Mouse (Mus musculus): ENCODE results near the gene Fndc11. TPM values are rescaled to one million over a fixed set of nuclear protein-coding genes. Genes with fewer than 3 reads are reported as not detected.

Gene Fndc11
- polyA plus RNA-seq, 1 experiment from 2014 or later, result not detected

DNA sequence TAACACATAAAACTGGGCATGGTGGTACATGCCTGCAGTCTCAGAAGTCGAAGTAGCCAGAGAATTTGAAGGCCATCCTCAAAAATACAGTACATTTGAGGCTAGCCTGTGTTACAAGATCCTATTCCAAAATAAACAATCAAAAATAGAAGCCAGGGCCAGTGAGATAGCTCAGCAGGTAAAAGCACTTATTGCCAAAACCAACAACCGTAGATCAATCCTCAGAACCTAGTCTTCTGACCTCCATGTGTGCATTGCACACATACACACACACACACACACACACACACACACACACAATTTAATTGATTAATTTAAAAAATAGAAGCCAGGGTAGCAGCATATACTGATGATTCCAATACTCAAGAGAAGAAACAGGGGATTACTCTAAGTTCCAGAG, 47.0 kb downstream of the Fndc11 start:
- 98% methylated on average over 2 of the region's 2 CpGs for WGBS (ENCODE audit: missing documents)
- H3K27ac ChIP-seq, result no peak overlapping the region
- H3K79me2 ChIP-seq (ENCODE audit: inconsistent target), result peaks cover 7% of the 10 kb centered on the region; the same call in 1 of the 2 replicates
- H3K36me3 ChIP-seq (ENCODE audit: inconsistent target), result peaks cover 49% of the 10 kb centered on the region
- H3K4me3 ChIP-seq (ENCODE audit: inconsistent target), result no peak overlapping the region

DNA sequence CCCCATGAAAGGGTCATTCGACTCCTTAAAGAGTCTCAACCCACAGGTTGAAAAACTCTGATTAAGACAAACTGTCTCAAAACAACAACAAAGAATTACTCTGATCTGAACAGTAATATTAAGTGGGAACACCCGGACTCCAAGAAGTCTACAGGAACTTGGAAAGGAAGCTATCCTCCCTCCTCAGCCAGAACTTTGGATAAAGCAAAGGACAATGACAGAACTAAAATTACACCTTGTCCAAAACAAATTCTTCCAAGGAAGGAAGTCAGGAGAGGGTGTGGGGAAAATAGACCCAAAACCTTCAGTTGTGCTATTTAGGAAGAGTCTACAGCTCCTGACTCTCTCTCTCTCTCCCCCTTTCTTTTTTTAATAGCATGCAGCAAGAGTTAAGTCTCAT, 52.3 kb downstream of the Fndc11 start:
- no peak overlapping the region for H3K27ac ChIP-seq
- H3K4me3 ChIP-seq (ENCODE audit: inconsistent target), result no peak overlapping the region
- H3K36me3 ChIP-seq (ENCODE audit: inconsistent target), result peaks cover 12% of the 10 kb centered on the region; the same call in 1 of the 2 replicates
- H3K79me2 ChIP-seq (ENCODE audit: inconsistent target), result peaks cover 12% of the 10 kb centered on the region; the same call in 1 of the 2 replicates
- WGBS (ENCODE audit: missing documents), result 94% methylated on average over 2 of the region's 2 CpGs

Other genes starting within 250 kb of the Fndc11 start
- 0.31 to 0.83 TPM (median 0.33 TPM) in 3 replicates for gene Col20a1, start 233.5 kb upstream of the Fndc11 start, polyA plus RNA-seq (2018)
- not detected in 3 replicates for gene Chrna4, start 176.5 kb upstream of the Fndc11 start, polyA plus RNA-seq (2018)
- gene Kcnq2, start 84.7 kb upstream of the Fndc11 start, polyA plus RNA-seq (2018), result not detected in 3 replicates
- 0.23 to 0.38 TPM in 2 of 3 replicates, not detected in the other for gene Eef1a2, start 63.0 kb upstream of the Fndc11 start, polyA plus RNA-seq (2018)
- gene Ppdpf, start 32.8 kb upstream of the Fndc11 start, polyA plus RNA-seq (2018), result 60.5 to 98.7 TPM (median 67.9 TPM) in 3 replicates
- gene Ptk6, start 17.2 kb upstream of the Fndc11 start, polyA plus RNA-seq (2018), result not detected in 3 replicates
- gene Srms, start 6.8 kb upstream of the Fndc11 start, polyA plus RNA-seq (2018), result not detected in 3 replicates
- 7.5 to 22.5 TPM (median 16.8 TPM) in 3 replicates for gene Helz2, start 22.0 kb downstream of the Fndc11 start, polyA plus RNA-seq (2018)
- 8.9 to 11.2 TPM (median 10.8 TPM) in 3 replicates for gene Gmeb2, start 68.0 kb downstream of the Fndc11 start, polyA plus RNA-seq (2018)
- not detected in 3 replicates for gene Stmn3, start 94.5 kb downstream of the Fndc11 start, polyA plus RNA-seq (2018)
- 4.9 to 9.2 TPM (median 5.3 TPM) in 3 replicates for gene Rtel1, start 99.7 kb downstream of the Fndc11 start, polyA plus RNA-seq (2018)
- gene Zgpat, start 144.9 kb downstream of the Fndc11 start, polyA plus RNA-seq (2018), result 13.7 to 17.8 TPM (median 17.3 TPM) in 3 replicates
- gene Arfrp1, start 145.4 kb downstream of the Fndc11 start, polyA plus RNA-seq (2018), result 21.9 to 23.2 TPM (median 22.5 TPM) in 3 replicates
- 2.9 to 8.2 TPM (median 3.7 TPM) in 3 replicates for gene Lime1, start 160.1 kb downstream of the Fndc11 start, polyA plus RNA-seq (2018)
- 0.09 to 0.23 TPM (median 0.21 TPM) in 3 replicates for gene Zbtb46, start 239.4 kb downstream of the Fndc11 start, polyA plus RNA-seq (2018)